Mouse (Mus musculus) lung, adult 2 months (tissue): Measurements from ENCODE around the gene Fam243.

Experiments
- CTCF ChIP-seq: fragments of 200-500 bp; IDR thresholded peaks from 2 replicates; pipeline ENCODE4 v1.5.1; 2011; ENCODE audit warnings: mild to moderate bottlenecking, low read length, control low read depth; ENCODE audit not compliant: insufficient read depth
- POLR2A ChIP-seq: fragments of 200-500 bp; IDR thresholded peaks from 2 replicates; pipeline ENCODE4 v1.6.1; 2011; ENCODE audit warnings: low read depth, mild to moderate bottlenecking, control low read depth, low read length, borderline replicate concordance; ENCODE audit errors: extremely low read depth

- TF ChIP-seq CTCF (no peak), POLR2A (no peak)
These were observed 31.2 kb downstream of the Fam243 start for GRCm38 (mm10) chr16:92290045-92290444.
